Mouse (Mus musculus): ENCODE results near the gene Btg2.

- TF ChIP-seq GATA1 (IDR thresholded peaks at IDR 0.05; ENCODE audit: borderline replicate concordance, low read length) (no peak), FLI1 (IDR thresholded peaks at IDR 0.05; ENCODE audit: low read length) (no peak)
Measured at GRCm38 (mm10) chr1:134086017-134086416, 7.1 kb upstream of the Btg2 start.
